Comparison of ENCODE assay signal across 10 mouse cellular contexts in genomic region chr12:89383254-89383653, GRCm38 (mm10).
DNase-seq lines count a peak whose midpoint lies in the region; ATAC-seq and TF ChIP-seq lines count a peak whose summit lies in the region.
"Had no signal": no experiment of that assay in that cellular context is flagged by ENCODE, and none has a peak within 500 bp of the region (broad histone marks: within the 10 kb centered on the region; RNA-seq: fewer than 3 reads in every experiment).

No protein-coding gene starts in this region.

- H3K27ac ChIP-seq in gastrocnemius, adult 2 months = no peak overlapping the region
- H3K27ac ChIP-seq: liver, embryonic 14.5 days had no signal

- DNase-seq in gastrocnemius, adult 2 months = no peak
- DNase-seq in gastrocnemius, postnatal 25 days = no peak
- peak; percentile 33 for DNase-seq in right cerebral cortex, adult 18-20 months
- no peak for DNase-seq in right cerebral cortex, postnatal 36 days (ENCODE audit: low spot score in 2 of 2)
- no peak for DNase-seq in adipocyte (ENCODE audit: low spot score)
- no peak for DNase-seq in cerebellum, adult 9-11 months
- no peak for DNase-seq in thymus, postnatal 10 days (ENCODE audit: low spot score in 2 of 2)
- DNase-seq: kidney, postnatal 4 days had no signal

- intact Hi-C loops in gastrocnemius, adult 2 months (cut with DNase I) = no loop called here

- H3K4me3 ChIP-seq in gastrocnemius, adult 2 months = no peak overlapping the region

- ATAC-seq in hematopoietic stem cell, adult 5-6 weeks (replicated peaks in 1 of 2; ENCODE audit: insufficient read depth in 1 of 2, low FRiP score in 2 of 2, low TSS enrichment in 1 of 2, low read depth in 1 of 2, poor library complexity in 2 of 2, severe bottlenecking in 2 of 2) = peak; percentile 75 to 91

- 0 out of 2 replicates have a peak, but pooled peaks have one; percentile 10 for TF ChIP-seq CTCF in gastrocnemius, adult 2 months (IDR thresholded peaks at IDR 0.05)
